Mouse (Mus musculus): Measurements from ENCODE around the gene Kcnma1.
A peak's percentile ranks its signal among the peaks of the same experiment; 100 is the strongest.

Gene Kcnma1

DNA sequence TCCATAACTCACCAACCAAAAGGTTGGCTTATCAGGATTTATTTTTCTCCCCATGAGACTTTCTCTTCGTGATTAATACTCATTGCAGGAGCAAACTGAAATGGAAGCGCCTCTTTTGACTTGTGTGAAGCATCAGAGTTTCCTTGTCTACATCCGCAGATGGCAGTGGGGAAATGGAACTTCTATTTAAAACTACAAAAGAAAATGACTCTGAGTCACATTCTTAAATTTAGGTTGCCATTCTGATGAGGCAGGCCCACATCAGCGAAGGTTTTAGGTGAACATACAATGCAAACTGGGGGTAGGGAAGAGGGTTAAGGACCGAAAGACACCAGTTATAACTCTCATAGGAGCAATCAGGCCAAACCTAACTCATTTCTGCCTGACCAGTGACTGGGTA, 419.7 kb downstream of the Kcnma1 start:
- no peak for DNase-seq (ENCODE audit: low read depth)

- no peak for DNase-seq (ENCODE audit: low read depth)
Observed at GRCm38 (mm10) chr14:23592826-23593447, 421.4 kb downstream of the Kcnma1 start.

GRCm38 (mm10) chr14:23589744-23590481, 424.4 kb downstream of the Kcnma1 start:
- no peak for DNase-seq (ENCODE audit: low read depth)

GRCm38 (mm10) chr14:23587451-23587850, 426.8 kb downstream of the Kcnma1 start:
- DNase-seq (ENCODE audit: low read depth), result no peak

DNA sequence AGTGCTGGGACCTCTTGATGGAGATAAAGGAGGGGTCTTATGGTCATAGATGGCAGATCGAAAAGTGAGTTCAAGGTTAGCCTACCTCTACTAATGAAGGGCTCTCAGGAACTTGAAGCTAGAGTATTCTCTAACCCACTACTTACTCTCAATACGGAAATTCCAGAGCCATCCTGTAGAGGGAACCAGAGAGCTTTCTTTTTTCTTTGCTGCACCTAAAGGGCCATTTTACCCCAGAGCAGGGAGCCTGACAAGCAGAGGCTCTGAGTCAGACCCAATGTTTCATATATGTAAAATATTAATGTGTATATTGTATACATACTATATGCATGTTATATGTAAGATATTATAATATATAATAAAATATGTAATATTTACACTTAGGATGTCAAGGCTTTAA, 431.1 kb downstream of the Kcnma1 start:
- DNase-seq (ENCODE audit: low read depth), result peak; percentile 21

DNA sequence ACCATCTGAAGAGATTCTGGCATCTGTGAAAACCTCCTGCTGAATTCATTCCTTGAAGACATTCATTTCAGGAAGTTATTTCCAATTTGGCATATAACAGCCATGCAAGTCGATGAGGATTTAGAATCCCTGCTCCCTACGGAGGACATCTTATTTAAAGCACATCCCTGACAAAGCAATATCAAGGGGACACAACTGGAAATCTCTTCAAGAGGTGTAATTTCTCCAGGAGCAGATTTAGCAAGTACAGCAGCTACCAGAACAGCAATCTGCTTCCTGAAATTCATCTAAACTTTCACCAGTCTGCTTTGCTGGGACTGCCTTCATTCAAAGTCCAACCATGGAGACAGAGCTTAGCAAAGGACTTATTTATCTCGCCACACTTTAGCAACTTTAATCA, 433.0 kb downstream of the Kcnma1 start:
- DNase-seq (ENCODE audit: low read depth), result no peak

DNA sequence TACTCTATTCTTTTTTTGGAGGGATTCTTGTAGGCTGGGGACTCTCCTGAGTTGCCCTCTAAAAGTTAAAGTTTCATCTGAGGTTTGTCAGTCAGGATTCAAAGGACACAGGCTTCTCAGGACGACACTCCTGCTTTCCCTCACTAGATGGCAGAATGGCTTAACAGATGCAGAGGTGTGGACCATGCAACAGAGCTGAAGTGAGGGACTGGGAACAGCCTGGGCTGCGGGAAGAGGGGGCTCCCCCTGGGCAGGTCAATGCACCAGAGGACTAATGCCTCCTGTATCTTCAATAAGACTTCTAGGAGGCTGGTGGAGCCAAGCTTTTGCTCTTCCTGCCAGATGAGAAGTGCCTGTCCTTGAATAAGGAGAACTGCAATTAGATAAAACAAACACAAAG, 438.3 kb downstream of the Kcnma1 start:
- no peak for DNase-seq (ENCODE audit: low read depth)

GRCm38 (mm10) chr14:23574136-23574535, 440.2 kb downstream of the Kcnma1 start:
- no peak for DNase-seq (ENCODE audit: low read depth)

DNA sequence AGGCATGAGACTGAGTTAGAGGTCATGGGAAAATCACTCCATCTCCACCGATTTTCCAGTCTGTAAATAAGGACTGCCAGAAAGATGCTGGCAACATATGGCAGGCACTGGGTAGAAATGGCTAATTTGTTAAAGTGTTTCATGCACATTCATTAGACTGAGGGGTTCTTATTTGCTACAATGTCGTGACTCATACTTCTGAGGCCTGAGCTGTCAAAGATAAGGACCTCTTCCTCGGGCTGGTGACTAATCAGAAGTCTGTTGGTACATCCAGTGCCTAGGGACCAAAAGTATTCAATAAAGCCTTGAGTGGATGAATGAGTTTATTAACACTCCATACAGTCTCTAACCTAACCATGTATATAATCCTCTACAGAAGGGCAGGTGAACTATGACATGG, 440.9 kb downstream of the Kcnma1 start:
- no peak for DNase-seq (ENCODE audit: low read depth)

- no peak for DNase-seq (ENCODE audit: low read depth)
Observed at GRCm38 (mm10) chr14:23572778-23573177, 441.5 kb downstream of the Kcnma1 start.

GRCm38 (mm10) chr14:23570251-23570650, 444.0 kb downstream of the Kcnma1 start:
- no peak for DNase-seq (ENCODE audit: low read depth)

DNA sequence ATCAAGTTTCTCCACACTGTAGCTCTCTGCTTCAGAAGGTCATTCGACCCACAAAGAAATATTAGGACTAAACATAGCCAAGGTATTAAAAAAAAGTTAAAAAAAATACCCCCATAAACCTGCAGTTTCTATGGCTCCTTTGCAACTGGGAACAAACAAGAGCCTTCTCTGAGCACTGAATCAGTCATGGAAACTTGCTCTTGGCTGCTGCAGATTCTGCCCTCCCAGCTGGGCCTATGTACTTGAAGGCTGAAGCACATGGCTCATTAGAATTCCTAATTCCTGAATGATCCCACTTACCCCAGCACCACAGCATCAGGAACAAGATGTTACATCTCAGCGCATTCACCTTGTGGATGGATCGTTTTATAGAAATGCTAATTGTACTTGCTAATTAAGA, 448.4 kb downstream of the Kcnma1 start:
- no peak for DNase-seq (ENCODE audit: low read depth)

- DNase-seq (ENCODE audit: low read depth), result no peak
Observed at GRCm38 (mm10) chr14:23564474-23564873, 449.8 kb downstream of the Kcnma1 start.

DNA sequence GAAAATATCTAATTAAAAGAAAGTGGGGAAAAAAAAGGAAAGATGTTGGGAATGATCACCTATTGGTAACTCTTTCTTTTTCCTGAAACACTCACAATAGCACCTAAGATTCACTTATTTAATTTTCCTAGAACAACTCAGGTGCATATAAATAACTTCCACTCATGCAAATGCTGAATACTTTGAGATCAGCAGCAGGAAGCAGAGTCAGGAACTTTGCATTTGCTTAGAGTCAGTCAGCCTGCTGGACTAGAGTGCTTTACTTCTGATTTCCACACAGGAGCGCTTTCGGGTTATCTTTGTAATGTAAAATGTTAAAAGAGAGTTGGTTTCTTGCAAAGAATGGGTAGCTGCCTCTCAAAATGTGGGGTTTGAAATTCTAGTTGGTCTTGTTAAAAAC, 451.1 kb downstream of the Kcnma1 start:
- no peak for DNase-seq (ENCODE audit: low read depth)

DNA sequence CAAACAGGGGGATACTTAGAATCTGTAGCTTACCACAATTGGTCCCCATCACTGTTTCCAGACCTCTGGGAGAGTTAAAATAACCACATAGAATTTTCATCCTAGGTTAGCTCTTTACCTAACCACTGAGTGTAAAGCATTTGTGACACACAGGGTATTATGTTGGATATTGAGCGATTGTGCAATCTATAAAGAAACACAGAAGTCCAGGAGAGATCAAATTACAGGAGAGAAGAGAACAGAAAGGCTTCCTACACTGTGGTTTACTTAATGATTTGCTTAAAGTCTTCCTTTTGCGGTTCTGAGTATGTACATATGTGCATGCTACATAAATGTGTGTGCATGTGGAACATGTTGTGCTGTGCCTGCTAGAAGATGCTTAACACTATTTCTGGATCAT, 458.6 kb downstream of the Kcnma1 start:
- no peak for DNase-seq (ENCODE audit: low read depth)

GRCm38 (mm10) chr14:23552252-23552974, 461.9 kb downstream of the Kcnma1 start:
- no peak for DNase-seq (ENCODE audit: low read depth)

- no peak for DNase-seq (ENCODE audit: low read depth)
Observed at GRCm38 (mm10) chr14:23550467-23550866, 463.8 kb downstream of the Kcnma1 start.

DNA sequence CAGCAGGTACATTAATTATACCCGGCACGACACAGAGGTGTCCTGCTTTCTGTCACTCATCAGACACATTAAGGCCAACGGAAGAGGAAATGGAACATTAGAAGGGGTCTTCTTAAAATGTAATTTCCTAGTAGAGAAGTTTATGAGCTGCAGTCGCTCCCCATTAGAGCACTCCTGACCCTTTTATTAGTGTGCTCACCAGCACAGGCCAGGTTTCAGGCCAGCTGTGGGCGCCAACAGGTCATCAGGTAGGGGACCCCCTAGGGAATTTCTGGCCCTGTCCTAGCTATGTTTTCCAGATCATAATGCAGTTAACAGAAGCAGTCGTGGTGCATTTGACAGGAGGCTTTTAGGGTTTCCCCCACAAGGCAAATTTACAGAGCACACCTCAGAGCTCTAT, 472.2 kb downstream of the Kcnma1 start:
- no peak for DNase-seq (ENCODE audit: low read depth)

DNA sequence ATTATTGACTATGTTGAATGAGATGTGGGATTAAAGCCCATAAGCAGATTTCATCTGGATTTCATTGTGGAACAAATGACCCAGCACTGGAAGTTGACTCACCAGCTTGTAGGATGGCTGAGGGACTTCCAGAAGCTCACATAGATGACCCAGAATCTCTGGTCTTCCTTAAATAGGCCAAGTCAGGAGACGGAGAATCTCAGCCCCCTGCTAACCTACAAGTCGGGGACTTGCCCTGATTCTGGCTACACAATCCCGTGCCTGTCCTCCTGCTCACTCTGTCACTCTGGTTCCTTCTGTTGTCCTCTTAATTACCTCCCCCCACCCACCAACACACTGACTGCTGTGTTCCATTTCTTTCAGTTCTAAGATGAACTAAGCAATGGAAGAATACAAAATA, 474.7 kb downstream of the Kcnma1 start:
- DNase-seq (ENCODE audit: low read depth), result no peak

DNA sequence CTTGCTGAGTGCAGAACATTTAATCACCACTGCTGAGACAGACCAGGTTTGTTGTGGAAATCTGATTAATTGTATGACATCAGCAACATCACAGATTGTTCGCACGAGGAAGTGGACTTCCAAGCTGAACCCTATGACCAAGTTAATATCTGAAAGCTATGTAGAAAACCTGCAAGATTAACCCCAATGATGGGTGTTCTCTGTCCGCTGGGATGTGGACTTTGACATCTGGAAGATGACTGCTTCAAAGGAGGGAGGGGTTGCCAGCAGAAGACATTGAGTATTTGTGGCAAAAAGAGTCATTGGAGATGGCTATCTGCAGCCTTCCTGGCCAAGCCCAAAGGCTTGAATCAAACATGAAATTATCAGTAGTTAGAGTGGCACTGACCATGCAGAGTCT, 480.9 kb downstream of the Kcnma1 start:
- DNase-seq (ENCODE audit: low read depth), result no peak

- no peak for DNase-seq (ENCODE audit: low read depth)
Observed at GRCm38 (mm10) chr14:23531735-23532525, 482.4 kb downstream of the Kcnma1 start.

- peak; percentile 11 for DNase-seq (ENCODE audit: low read depth)
Observed at GRCm38 (mm10) chr14:23529720-23530119, 484.6 kb downstream of the Kcnma1 start.

Measured in c-Kit-positive CD71-positive TER-119-negative erythroid progenitor cells, embryonic 14.5 days (primary cell).